Mouse (Mus musculus) heart, adult 2 months (tissue): Measurements from ENCODE around the gene Gm973. TPM values are rescaled to one million over a fixed set of nuclear protein-coding genes. Genes with fewer than 3 reads are reported as not detected.
"Not testable (repeated sequence)": the region's sequence is repeated elsewhere in the genome, so short reads cannot be mapped to it uniquely, and the experiment has no call there.

Source experiments
- DNase-seq, 2 experiments: peaks; one replicate each; pipeline ENCODE4 v3.0.0; 2021
- H3K27ac ChIP-seq: fragments of 200-600 bp; 2 replicates; pipeline ENCODE4 v1.8.1; 2022
- H3K27me3 ChIP-seq: fragments of 200-500 bp; 2 replicates; pipeline ENCODE4 v1.6.1; 2012; ENCODE audit warnings: mild to moderate bottlenecking, low read length, inconsistent platforms, mixed read lengths; ENCODE audit not compliant: control insufficient read depth, insufficient read depth
- H3K36me3 ChIP-seq: fragments of 200-500 bp; 2 replicates; pipeline ENCODE4 v1.6.1; 2012; ENCODE audit warnings: low read length, inconsistent platforms; ENCODE audit not compliant: control insufficient read depth, insufficient read depth
- H3K4me1 ChIP-seq: fragments of 200-500 bp; 2 replicates; pipeline ENCODE4 v1.6.1; 2011; ENCODE audit warnings: low read length; ENCODE audit not compliant: control insufficient read depth, insufficient read depth
- H3K4me3 ChIP-seq: fragments of 200-600 bp; 2 replicates; pipeline ENCODE4 v1.8.1; 2022
- H3K79me2 ChIP-seq: fragments of 200-500 bp; replicated peaks from 2 replicates; pipeline ENCODE4 v1.6.1; 2012; ENCODE audit warnings: mild to moderate bottlenecking, inconsistent platforms, low read length, moderate library complexity, mixed read lengths; ENCODE audit not compliant: control insufficient read depth, insufficient read depth
- H3K9ac ChIP-seq: fragments of 200-500 bp; 2 replicates; pipeline ENCODE4 v1.6.1; 2012; ENCODE audit warnings: low read depth, mild to moderate bottlenecking, control low read depth, inconsistent platforms, low read length, mixed read lengths
- CTCF ChIP-seq: fragments of 200-600 bp; IDR thresholded peaks from 2 replicates; pipeline ENCODE4 v1.8.1; 2022; ENCODE audit warnings: antibody characterized with exemption, mild to moderate bottlenecking, moderate library complexity
- EP300 ChIP-seq: fragments of 200-500 bp; IDR thresholded peaks from 2 replicates; pipeline ENCODE4 v1.6.1; 2011; ENCODE audit warnings: low read depth, low read length, control low read depth; ENCODE audit not compliant: insufficient read depth
- POLR2A ChIP-seq: fragments of 200-500 bp; IDR thresholded peaks from 2 replicates; pipeline ENCODE4 v1.6.1; 2011; ENCODE audit warnings: mild to moderate bottlenecking, low read depth, low read length, control low read depth; ENCODE audit not compliant: insufficient read depth
- WGBS: fragments of 180-500 bp; shearing (Covaris S2); methylation state at CpG from one replicate; pipeline ENCODE4 v1.1.7; 2018; 5-methylcytosine and 5-hydroxymethylcytosine counted together
- intact Hi-C: fragments of 180-260 bp; cut with DNase I; formaldehyde crosslinking; loops from one replicate; pipeline ENCODE4 v1.15.1; 2025
- polyA plus RNA-seq: library from polyadenylated mRNA; depleted of rRNA; stranded (reverse); fragments of >200 nt; gene quantifications from 2 replicates; pipeline ENCODE4 v1.2.3, GENCODE M21; 2012
- total RNA-seq, 2 experiments: library from RNA; stranded (reverse); gene quantifications; 2 replicates each; pipeline ENCODE4 v1.2.3; 2021

The Gm973 gene
- total and polyA plus RNA-seq, 3 experiments, result 0.30 to 0.45 TPM; not detected in 1

DNA sequence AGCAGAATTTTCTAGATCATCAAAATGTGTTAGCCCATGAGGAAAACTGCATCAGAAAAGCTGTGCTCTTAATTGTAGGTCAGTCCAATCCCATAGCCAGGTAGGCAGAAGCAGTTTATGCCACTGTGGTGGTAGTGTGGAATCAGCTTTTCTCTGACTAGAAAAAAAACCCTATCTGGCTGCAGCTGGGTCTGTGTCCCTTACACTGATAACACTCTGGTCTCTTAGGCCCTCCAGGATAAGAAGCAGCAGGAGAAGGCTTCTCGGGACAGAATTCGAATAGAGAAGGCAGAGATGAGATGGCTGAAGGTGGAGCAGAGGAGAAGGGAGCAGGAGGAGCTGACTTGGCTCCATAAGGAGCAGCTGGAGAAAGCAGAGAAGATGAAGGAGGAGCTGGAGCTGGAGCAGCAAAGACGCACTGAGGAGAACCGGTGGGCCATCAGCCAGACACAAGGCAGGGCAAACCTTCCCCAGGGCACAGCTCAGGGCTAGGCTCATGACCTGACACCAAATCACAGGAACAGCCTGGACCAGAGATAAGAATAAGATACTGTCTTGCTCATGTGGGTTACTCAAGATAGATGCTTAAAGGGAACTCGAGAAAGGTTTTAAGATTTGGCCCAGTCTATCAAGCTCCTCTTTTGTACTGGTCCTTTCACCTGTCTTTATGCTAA, 116.1 kb downstream of the Gm973 start:
- Histone ChIP-seq H3K36me3 (no peaks in the 10 kb centered on the region), H3K4me3 (no peak overlapping the region), H3K79me2 (no peaks in the 10 kb centered on the region), H3K4me1 (no peaks in the 10 kb centered on the region), H3K27ac (no peak overlapping the region), H3K27me3 (no peaks in the 10 kb centered on the region), H3K9ac (no peak overlapping the region)
- TF ChIP-seq POLR2A, result no peak
- TF ChIP-seq CTCF, result no peak
- TF ChIP-seq EP300, result no peak
- no peak for DNase-seq
- intact Hi-C loops, result no loop called here
- whole genome bisulfite sequencing, result 44% methylated on average over 5 of the region's 5 CpGs

DNA sequence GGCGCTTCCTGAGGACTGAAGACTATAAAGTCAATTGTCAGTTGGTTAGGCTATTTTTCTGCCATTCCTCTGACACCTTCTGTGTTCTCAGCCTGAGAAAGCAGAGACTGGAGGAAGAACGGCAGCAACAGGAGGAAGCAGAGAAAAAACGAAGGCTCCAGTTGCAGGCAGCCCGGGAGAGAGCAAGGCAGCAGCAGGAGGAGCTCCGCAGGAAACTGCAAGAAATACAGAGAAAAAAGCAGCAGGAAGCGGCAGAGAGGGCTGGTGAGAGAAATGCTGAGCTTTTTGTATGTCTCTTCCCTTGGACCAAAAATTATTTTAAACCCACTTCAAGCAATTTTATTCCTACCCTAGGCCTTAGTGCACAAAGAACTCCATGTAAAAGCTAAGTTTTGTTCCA, 117.0 kb downstream of the Gm973 start:
- WGBS, result 32% methylated on average over 6 of the region's 6 CpGs
- Histone ChIP-seq H3K79me2 (no peaks in the 10 kb centered on the region), H3K4me1 (no peaks in the 10 kb centered on the region), H3K27ac (no peak overlapping the region), H3K4me3 (no peak overlapping the region), H3K9ac (no peak overlapping the region), H3K27me3 (no peaks in the 10 kb centered on the region), H3K36me3 (no peaks in the 10 kb centered on the region)
- no peak for DNase-seq
- intact Hi-C loops, result no loop called here
- TF ChIP-seq CTCF (no peak), EP300 (no peak), POLR2A (no peak)

DNA sequence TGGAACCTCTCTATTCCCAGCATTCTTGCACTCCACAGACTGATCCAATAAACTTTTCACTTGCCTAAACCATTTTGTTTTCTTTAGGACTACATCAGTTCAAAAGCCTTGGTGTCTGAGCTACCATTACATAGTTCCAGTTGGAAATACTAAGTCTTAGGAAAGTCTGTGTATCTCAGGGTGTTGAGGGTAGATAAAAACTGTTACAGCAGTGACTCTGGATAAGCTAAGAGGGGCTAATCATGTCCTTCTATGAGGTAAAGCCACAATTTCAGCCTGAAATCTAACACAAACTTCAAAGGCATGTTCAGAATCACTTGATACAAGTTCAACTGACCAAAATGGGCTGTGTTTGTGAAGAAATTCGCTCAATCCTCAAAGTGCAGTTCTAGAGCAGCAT, 120.3 kb downstream of the Gm973 start:
- no peak overlapping the region for H3K9ac ChIP-seq
- intact Hi-C loops, result no loop called here
- H3K36me3 ChIP-seq, result no peaks in the 10 kb centered on the region
- no peaks in the 10 kb centered on the region for H3K4me1 ChIP-seq
- no peaks in the 10 kb centered on the region for H3K79me2 ChIP-seq
- DNase-seq, result no peak
- no peak overlapping the region for H3K4me3 ChIP-seq
- H3K27me3 ChIP-seq, result no peaks in the 10 kb centered on the region
- H3K27ac ChIP-seq, result no peak overlapping the region
- 72% methylated on average over 1 of the region's 1 CpGs for WGBS
- TF ChIP-seq CTCF, result no peak
- TF ChIP-seq POLR2A, result no peak
- no peak for TF ChIP-seq EP300

DNA sequence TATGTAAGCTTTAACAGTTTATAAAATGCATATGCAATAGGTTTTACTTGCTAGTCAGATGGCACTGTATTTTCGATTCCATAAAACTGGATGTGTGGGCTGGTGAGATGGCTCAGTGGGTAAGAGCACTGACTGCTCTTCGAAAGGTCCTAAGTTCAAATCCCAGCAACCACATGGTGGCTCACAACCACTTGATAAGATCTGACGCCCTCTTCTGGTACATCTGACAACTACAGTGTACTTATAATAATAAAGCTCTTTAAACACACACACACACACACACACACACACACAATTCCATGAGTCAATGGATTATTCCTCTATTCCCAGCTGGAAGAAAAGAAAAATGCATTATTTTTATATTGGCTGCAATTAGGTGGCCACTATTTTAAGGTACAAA, 122.3 kb downstream of the Gm973 start:
- H3K9ac ChIP-seq, result no peak overlapping the region
- no peak overlapping the region for H3K4me3 ChIP-seq
- H3K27ac ChIP-seq, result no peak overlapping the region
- H3K4me1 ChIP-seq, result no peaks in the 10 kb centered on the region
- no peaks in the 10 kb centered on the region for H3K27me3 ChIP-seq
- WGBS, result 81% methylated on average over 3 of the region's 3 CpGs
- DNase-seq, result no peak
- no peaks in the 10 kb centered on the region for H3K79me2 ChIP-seq
- peaks cover 2% of the 10 kb centered on the region; the same call in 1 of the 2 replicates for H3K36me3 ChIP-seq
- intact Hi-C loops, result no loop called here
- TF ChIP-seq EP300 (no peak), CTCF (no peak), POLR2A (no peak)

DNA sequence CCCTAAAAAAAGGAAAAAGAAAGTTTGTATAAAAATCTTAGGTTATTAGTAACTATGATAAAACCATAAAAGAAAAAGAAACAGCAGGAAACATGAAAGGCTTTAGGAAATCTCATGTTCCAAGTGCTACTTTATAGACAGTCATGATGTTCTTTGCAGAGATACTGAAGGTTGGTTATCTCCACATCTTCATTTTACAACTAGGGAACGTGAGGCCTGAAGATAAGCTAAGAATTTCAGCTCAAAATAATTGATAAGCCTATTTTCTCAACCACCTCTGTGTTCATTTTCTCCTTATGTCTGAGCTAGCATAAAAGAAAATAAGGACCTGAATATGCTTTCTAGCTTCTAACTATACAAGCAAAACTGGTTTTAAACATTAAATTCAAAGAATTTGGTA, 126.4 kb downstream of the Gm973 start:
- Histone ChIP-seq H3K4me3 (no peak overlapping the region), H3K27ac (no peak overlapping the region), H3K4me1 (no peaks in the 10 kb centered on the region), H3K36me3 (peaks cover 2% of the 10 kb centered on the region), H3K9ac (no peak overlapping the region), H3K79me2 (no peaks in the 10 kb centered on the region), H3K27me3 (no peaks in the 10 kb centered on the region)
- WGBS, result 48% methylated on average over 1 of the region's 1 CpGs
- intact Hi-C loops, result no loop called here
- no peak for DNase-seq
- TF ChIP-seq POLR2A, result no peak
- TF ChIP-seq CTCF, result no peak
- TF ChIP-seq EP300, result no peak

DNA sequence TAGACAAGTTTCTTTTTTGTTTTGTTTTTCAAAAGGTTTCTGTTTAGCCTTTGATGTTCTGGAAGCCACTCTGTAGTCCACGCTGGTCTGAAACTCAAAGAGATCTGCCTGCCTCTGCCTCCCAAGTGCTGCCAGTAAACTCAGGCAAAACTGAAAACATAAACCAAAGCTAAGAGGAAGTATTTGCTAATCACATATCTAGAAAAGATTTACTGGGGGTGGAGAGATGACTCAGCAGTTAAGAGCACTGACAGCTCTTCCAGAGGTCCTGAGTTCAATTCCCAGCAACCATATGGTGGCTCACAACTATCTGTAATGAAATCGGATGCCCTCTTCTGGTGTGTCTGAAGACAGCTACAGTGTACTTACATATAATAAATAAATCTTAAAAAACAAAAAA, 130.4 kb downstream of the Gm973 start:
- WGBS, result 96% methylated on average over 2 of the region's 2 CpGs
- H3K27me3 ChIP-seq, intact Hi-C loops, H3K36me3 ChIP-seq, H3K4me3 ChIP-seq, DNase-seq, H3K4me1 ChIP-seq, H3K27ac ChIP-seq, H3K79me2 ChIP-seq, H3K9ac ChIP-seq: not testable (repeated sequence)
